Mouse (Mus musculus) adrenal gland, adult 2 months (tissue): ENCODE data around the gene Ank3. TPM values are rescaled to one million over a fixed set of nuclear protein-coding genes. Genes with fewer than 3 reads are reported as not detected.

Experiments used
- DNase-seq: peaks from one replicate; pipeline ENCODE4 v3.0.0; 2021
- polyA plus RNA-seq: library from polyadenylated mRNA; depleted of rRNA; stranded (reverse); fragments of >200 nt; gene quantifications from 2 replicates; pipeline ENCODE4 v1.2.3, GENCODE M21; 2012
- total RNA-seq, 2 experiments: library from RNA; stranded (reverse); gene quantifications; 2 replicates each; pipeline ENCODE4 v1.2.3; 2021

Gene Ank3
- total and polyA plus RNA-seq, 3 experiments, result 0.79 to 12.9 (median 10.2) TPM

DNA sequence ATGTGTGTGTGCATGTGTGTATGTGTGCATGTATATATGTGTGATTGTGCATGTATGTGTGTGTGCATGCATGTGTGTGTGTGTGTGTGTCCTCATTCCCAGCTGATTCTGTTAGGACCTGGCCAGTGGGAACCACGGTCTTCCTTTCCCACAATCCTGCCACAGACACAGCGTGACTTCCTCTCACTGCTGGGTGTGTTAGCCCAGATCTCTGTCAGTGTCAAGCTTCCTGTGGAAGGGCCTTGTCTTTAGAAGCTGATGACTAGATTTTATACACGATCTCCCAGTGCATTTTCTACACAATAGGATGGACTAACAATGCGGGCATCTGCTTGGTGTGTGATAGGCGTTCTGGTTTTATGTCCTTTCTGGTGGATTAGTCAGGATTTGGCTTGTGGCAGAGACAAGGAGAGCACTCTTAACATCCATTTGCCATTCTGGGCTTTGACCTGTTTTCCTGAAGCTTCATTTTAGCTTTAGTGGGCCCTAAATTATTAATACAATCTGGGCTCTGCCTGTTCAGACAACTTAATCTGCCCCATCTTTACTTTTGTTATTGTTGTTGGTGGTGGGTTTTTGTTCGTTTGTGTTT is 322.4 kb downstream of the Ank3 start:
- no peak for DNase-seq

GRCm38 (mm10) chr10:69724159-69724558 is 325.6 kb downstream of the Ank3 start:
- DNase-seq, result no peak

- DNase-seq, result no peak
Observed at GRCm38 (mm10) chr10:69725078-69725477, 326.5 kb downstream of the Ank3 start.

- no peak for DNase-seq
Observed at GRCm38 (mm10) chr10:69726265-69726664, 327.7 kb downstream of the Ank3 start.

- DNase-seq, result no peak
Observed at GRCm38 (mm10) chr10:69726806-69727205, 328.2 kb downstream of the Ank3 start.

- no peak for DNase-seq
Observed at GRCm38 (mm10) chr10:69728876-69729275, 330.3 kb downstream of the Ank3 start.

DNA sequence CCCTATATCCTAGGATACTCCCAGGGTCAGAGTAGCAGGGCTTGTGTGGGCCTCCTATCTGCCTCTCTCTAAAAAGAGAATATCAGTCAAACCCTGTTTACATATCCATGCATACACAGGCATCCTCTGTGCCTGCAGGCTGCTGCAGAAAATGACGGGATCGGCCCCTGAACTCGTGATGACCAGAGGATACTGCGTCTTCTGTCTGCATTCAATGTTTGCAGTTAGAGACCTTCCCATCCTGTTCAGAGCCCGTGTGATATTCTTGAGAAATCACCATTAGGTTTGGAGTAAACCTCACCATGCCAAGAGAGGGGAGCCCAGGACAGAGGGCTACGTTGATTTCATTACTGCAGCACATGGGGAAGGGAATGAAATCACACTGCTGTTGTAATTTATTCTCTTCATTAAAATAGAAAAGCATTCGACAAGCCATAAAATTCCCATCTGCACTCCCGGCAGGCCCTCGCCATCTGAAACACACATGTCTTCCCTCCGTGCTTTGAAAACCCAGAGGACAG is 331.8 kb downstream of the Ank3 start:
- no peak for DNase-seq

- no peak for DNase-seq
Observed at GRCm38 (mm10) chr10:69731341-69731740, 332.8 kb downstream of the Ank3 start.

DNA sequence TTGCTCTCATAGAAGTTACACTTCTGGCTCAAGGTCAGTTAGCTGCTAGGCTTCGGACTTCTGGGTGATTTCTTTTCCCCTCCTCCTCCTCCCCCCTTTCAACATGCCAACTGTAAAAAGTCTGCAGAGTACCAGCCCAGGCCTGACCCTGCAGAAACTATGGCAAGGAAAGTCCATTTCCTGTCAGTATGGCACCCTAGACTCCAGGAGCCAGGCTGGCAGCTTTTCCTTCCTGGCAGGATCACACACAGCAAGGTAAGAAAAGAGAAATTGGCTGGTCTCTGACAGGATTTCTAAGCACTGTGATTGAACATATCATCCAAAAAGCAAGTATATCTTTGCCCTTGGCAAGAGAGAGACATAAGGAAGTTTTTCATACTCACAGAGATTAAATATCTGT is 333.3 kb downstream of the Ank3 start:
- DNase-seq, result no peak

- DNase-seq, result no peak
Observed at GRCm38 (mm10) chr10:69736241-69736640, 337.7 kb downstream of the Ank3 start.

DNA sequence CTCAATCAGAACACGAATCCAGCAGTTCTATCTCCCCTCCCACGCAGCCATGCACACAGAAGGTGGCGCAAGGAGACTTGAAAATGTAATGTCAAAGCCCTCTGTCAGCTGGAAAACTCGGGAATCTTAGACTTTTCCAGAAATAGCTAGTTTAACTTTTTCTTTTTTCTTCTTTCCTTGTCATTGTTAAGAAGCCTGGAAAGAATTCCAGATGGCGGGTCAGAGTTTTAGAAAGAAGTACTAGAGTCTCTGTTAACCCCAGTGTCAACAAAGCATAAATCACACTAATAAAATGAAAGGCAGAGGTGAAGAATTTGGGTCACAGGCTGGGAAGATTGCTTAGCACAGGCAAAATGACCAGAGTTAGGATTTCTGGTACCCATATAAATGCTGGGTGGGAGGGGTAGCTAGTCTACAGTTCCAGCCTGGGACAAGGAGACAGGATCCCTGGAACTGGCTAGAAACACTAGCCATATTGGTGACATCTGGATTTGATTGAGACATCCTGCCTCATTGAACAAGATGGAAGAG is 340.2 kb downstream of the Ank3 start:
- no peak for DNase-seq

DNA sequence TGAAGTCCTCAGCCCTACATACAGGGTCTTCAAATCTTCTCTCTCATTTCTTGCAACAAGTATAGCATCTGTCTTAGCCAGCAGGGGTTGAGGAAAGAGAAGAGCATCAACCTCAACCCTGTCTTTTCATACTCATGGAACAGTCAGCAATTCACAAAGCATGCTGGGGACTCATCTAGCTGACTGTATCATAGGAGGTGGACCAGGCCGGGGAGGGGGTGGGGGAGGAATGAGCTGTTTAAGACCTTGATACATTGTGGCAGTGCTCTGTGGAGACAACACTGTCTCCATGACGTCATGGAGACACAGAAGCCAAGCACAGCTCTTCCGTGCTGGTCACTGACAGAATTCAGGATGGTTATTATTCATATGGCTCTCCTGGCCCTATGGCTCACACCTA is 344.0 kb downstream of the Ank3 start:
- no peak for DNase-seq

GRCm38 (mm10) chr10:69744181-69744580 is 345.6 kb downstream of the Ank3 start:
- DNase-seq, result no peak

GRCm38 (mm10) chr10:69744871-69745270 is 346.3 kb downstream of the Ank3 start:
- no peak for DNase-seq

GRCm38 (mm10) chr10:69746322-69746721 is 347.7 kb downstream of the Ank3 start:
- DNase-seq, result no peak

DNA sequence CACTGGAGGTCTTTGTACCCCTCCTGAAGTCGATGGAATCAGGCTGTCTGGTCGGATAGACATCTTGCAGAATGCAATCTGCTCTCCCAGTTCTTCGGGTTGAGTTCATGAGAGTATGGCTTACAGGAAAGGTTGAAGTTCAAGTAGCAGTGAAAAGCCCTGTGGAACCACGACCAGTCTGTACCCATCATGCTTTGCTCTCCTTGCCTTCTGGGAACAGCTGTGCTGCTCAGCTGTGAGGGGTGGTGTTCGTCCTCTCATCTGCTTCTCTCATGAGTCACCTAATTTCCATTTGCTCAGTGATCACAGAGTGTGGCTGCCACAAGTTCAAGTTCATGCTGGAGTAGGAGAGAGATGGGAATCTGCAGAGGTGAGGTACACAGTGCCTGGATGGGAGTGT is 348.2 kb downstream of the Ank3 start:
- DNase-seq, result no peak

GRCm38 (mm10) chr10:69751416-69751815 is 352.8 kb downstream of the Ank3 start:
- DNase-seq, result no peak

DNA sequence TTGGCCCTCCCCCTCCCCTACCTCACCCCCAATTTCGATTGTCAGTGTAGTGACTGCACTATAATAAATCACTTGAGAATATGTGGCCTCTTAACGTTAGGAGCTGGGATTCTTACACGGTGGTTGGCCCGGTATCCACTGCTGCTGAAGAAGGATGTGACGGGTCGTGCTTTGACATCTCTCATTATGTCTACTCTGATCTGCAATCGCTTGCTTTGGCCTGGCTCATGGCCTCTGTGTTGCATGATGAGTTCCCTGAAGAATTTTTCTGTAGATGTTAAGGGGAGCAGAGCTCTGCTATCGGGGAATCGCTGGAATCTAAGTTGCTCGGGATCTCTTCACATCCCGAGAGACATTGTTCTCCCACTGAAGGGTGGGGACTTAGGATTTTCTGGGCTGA is 354.9 kb downstream of the Ank3 start:
- DNase-seq, result peak; percentile 78

DNA sequence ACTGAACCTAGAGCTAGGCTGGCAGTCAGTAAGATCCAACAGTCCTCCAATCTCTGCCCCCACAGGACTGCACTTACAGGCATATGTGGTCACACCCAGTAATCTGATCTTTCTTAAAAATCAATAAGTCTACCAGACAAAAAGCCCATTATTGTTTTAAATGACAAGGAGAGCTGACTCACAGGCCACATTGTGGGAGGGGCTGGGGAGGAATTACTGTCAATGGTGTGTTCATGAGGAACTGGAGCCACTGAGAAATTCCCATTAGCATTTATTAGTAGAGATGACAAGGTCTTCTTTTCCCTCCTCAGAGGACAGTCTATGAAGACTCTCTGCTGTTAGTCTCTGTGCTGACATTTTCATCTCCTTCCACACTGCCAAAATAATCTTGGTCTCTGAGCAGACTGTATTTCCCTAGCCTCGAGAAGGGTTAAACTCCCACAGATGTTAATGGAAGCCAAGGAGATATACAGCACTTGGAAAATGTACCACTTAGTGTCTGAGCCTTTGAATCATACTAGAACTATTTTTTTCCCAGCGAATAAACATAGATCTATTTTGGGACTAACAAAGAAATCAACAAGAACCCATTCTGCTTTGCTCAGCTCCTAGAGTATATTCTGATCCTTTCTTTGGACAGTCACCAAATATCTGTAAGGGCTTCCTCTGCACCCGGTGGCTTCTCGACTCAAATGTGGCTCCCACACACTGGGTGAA is 358.5 kb downstream of the Ank3 start:
- peak; percentile 49 for DNase-seq

GRCm38 (mm10) chr10:69762977-69763376 is 364.4 kb downstream of the Ank3 start:
- DNase-seq, result no peak

DNA sequence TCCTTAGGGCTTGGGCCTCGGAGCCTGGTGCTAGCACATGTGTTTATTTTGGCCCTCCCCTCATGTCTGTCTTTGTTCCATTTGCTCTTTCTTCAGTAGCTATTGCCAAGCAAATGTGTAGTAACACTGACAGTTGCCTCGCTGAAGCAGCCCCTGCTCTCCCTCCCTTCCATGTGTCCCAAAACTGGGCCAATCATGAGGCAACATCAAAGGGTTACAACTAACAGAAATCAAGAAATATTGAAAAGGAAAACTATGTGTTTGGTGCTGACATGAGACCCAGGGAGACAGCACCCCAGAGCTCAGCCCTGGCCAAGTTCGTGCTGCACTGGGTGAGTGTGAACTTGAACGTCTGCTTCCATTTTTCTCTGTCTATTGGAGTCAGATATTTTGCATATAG is 365.8 kb downstream of the Ank3 start:
- DNase-seq, result no peak

DNA sequence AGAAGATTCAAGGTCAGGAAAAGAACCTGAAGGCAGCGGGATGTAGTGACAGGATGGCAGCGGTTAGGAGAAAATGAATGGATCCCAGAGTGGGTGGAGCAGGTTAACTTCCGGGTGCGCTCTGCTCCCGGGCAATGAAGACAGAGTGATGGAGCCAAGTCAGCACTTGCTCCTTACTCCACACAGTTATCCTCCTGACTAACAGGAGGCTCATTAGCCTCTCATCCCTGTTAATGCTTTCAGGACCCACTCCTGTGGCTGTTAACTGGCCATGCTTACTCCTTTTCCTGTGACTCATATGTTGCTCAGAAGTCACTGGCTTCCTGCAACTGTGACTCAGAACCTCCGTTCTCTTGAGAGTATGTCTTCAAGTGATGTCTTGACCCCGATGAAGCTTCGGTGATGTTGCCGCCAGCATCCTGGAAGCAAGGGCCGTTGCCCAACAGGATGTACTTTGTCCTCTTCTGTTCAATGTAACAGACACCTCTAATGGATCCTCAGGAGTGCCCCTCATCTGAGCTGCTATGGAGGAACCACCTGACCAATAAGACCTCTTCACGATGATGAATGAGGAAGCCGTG is 378.6 kb downstream of the Ank3 start:
- DNase-seq, result peak; percentile 15

DNA sequence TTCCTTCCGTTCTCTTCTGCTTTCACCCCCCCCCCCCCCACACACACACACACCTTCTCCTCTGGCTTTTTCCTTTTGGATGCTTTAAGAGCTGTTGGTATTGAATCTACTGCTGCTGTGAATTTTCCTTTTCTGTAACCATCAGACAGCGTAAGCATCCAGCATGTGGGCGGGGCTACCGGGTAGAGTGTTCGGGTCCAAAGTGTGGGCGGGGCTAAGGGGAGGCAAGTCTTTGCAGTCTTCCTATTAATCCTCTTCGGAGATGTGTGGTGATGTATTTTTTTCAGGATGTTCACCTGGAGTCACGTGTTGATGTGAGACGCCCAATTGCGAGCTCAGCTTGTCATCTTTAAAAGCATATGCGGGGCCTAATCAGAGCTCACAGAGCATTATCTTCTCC is 379.2 kb downstream of the Ank3 start:
- no peak for DNase-seq
